Mouse (Mus musculus): Measurements from ENCODE around the gene Egfem1. TPM values are rescaled to one million over a fixed set of nuclear protein-coding genes. Genes with fewer than 3 reads are reported as not detected.

Egfem1 gene
- total RNA-seq, 1 experiment from 2014 or later, result not detected

DNA sequence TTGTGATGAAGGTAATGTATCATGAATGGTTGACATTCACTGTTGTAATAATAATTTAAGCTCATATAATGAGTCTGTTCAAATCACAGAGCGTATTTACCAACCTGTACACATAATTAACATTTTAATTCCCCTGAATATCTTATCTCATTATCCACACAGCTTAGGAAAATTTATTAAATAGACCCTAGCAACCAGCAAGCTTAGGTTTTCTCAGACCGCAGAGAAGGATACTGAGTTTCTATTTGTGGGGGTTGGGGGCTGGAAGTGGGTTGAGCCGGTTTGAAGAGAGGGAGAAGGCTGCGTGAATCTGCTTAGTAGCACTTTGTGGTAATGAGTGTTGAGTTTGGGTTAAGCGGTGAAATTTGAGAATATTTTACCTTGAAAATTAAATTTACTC lies 154.7 kb downstream of the Egfem1 start:
- no peak for ATAC-seq (replicated peaks; ENCODE audit: insufficient number of reproducible peaks, low FRiP score, low TSS enrichment, poor library complexity, severe bottlenecking)

DNA sequence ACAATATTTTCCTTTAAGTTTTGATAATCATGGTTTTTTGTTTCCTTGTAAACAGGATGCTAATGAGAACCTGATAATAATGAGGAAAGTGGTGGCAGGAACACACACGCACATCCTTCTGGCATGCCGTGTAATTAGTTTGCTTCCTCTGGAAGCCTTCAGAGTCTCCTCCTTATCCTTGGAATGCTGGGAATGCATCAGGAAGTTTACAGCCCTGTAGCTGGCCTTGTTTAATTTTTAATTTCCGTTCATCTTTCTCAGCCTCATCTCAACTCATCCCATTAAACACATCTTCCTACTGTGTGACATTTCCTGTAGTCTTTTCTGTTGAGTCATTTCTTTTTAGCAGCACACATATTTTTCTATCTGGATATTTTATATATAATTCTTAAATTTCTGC lies 161.8 kb downstream of the Egfem1 start:
- ATAC-seq (replicated peaks; ENCODE audit: insufficient number of reproducible peaks, low FRiP score, low TSS enrichment, poor library complexity, severe bottlenecking), result no peak

DNA sequence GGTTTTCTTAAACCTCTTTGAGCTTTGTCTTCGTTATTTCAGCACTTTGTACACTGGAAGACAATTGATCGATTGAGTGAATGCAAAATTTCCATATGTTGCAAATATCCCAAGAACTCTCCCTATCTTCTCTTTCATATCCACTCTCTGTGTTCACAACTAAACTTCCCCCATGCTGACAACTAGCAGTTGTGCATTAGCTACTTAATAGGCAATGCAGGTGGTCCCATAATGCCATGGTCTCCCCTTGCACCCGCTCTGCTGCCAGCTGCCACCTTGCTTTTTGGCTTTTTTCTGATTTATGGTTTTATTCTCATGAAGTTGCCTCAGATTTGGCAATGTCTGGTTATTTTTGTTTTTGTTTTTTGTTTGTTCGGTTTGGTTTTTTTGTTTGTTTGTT lies 209.8 kb downstream of the Egfem1 start:
- ATAC-seq (replicated peaks; ENCODE audit: insufficient number of reproducible peaks, low FRiP score, low TSS enrichment, poor library complexity, severe bottlenecking), result no peak

DNA sequence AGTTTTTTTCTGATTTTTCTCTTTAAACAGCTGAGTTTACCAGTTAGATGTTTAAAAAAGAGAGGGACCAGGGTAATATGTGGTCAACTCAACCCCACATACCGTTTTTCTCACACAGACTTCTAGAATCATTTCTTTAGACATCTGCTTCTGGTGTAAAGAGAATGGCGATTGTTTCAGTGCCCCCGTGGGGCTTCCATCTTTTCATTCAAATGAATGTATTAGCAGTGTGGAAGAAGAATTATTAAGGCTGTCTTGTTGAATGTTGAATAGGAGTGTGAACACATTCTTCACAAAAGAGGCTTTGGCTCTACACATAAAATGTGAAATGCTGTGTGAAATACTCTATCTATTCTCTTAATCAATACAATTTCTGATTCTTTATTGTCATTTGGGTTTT lies 210.4 kb downstream of the Egfem1 start:
- no peak for ATAC-seq (replicated peaks; ENCODE audit: insufficient number of reproducible peaks, low FRiP score, low TSS enrichment, poor library complexity, severe bottlenecking)

DNA sequence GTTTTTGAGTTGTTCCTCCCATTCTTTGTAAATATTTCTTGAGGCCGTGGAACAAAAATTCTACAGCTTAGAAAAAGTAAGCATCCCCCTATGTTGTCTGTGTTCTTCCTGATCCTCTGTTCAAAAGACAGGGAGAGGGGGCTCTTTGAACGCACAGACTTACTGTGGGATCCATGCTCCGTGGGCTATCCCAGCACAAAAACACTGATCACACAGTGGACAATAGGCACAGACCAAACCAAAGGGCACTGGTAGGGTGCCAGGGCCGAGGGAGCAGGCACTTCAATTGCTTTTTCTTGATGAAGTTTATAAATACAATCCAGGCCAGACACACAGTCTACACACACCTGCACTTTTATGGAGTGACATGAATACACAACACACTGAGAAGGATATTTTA lies 211.4 kb downstream of the Egfem1 start:
- ATAC-seq (replicated peaks; ENCODE audit: insufficient number of reproducible peaks, low FRiP score, low TSS enrichment, poor library complexity, severe bottlenecking), result no peak

DNA sequence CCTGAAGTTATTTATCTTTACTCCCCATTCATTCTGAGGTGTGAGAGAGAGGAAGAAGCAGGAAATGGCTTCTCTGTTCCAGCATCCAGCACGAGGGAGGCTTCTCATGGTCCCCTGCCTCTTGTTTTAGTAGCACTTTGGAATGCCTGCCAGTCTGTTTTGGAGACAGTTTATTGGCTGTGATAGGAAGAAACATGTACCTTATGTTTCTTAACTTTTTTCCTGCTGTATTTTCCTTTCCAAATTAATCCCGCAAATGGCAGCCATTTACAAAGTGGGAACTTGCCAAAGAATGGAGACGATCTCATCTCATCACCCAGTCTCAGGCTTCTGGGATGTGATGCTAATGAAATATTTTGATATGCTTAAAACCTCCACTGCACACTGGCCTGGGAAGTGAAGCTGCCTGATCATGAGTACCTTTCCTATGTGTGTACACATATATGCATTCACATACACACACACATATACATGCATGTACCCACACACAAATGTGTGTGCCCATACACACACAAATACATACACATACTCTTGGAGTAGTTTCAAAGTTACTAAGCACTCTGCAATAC lies 260.5 kb downstream of the Egfem1 start:
- ATAC-seq (replicated peaks; ENCODE audit: insufficient number of reproducible peaks, low FRiP score, low TSS enrichment, poor library complexity, severe bottlenecking), result no peak

DNA sequence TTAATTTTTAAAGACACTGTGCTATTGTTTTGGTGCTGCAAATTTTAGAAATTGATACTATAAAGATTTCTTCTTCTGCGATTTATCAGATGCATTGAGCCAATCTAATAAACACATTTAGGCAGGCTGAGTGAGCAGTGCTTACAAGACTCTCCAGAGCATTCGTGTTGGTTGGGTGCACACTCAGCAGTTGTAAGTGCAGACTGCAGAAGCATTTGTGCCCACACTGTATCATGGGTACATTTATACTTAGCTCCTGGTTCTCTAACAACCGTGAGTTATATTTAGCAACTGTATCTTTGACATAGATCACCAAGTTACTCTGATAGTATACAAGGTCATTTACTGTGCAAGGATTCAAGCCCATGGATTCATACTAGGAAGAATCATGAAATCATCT lies 264.0 kb downstream of the Egfem1 start:
- no peak for ATAC-seq (replicated peaks; ENCODE audit: insufficient number of reproducible peaks, low FRiP score, low TSS enrichment, poor library complexity, severe bottlenecking)

DNA sequence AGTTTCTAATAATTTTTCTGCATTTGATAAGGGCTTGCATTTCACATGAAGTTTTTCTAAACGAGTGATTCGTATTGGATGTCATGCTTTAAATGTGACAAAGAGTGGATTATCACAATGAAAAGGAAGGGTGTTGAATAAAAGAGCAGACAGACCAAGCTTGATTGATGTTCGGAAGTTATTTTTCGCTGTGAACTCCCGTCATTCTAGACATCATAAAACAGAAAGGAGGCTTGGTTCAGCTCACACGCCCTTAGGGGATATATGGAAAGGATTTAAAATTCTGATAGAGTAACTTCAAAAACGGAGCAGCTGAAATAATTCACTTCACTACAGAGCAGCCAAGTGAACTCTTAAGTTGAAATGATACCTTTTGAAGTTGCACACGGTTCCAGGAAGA lies 285.1 kb downstream of the Egfem1 start:
- ATAC-seq (replicated peaks; ENCODE audit: insufficient number of reproducible peaks, low FRiP score, low TSS enrichment, poor library complexity, severe bottlenecking), result no peak

DNA sequence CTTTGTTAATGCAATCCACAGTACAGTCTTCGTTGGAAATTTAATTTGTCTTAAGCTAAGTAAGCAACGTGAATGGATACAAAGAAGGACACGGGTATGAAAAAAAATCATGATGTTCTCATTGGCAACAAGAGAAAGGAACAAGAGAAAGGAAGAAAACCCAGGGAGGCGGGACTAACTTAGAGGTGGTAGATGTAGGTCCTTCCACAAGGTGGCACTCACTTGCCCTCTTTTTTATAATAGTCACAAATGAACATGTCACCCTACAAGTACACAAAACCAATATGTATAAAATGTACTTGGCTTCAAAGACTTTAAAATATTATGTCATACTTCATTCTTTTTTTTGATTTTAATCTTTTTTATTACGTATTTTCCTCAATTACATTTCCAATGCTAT lies 288.7 kb downstream of the Egfem1 start:
- no peak for ATAC-seq (replicated peaks; ENCODE audit: insufficient number of reproducible peaks, low FRiP score, low TSS enrichment, poor library complexity, severe bottlenecking)

DNA sequence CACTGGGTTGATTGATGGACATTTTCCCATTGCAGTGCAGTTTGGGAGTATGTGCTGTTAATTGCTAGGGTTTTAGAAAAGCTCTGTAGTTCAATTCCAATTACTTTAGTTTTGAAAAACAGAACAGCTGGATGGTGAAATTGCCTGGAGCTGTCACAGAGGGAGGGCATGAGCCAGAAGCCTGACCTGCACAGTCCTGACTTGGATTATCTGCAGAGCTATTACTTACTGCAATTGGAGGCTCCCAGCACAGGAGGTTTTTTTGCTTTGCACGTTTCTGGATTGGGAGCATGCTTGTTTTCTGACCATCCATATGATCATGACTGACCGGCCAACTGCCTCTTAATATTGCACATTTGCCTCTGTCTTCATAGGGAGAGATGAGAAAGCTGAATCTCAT lies 299.4 kb downstream of the Egfem1 start:
- no peak for ATAC-seq (replicated peaks; ENCODE audit: insufficient number of reproducible peaks, low FRiP score, low TSS enrichment, poor library complexity, severe bottlenecking)

DNA sequence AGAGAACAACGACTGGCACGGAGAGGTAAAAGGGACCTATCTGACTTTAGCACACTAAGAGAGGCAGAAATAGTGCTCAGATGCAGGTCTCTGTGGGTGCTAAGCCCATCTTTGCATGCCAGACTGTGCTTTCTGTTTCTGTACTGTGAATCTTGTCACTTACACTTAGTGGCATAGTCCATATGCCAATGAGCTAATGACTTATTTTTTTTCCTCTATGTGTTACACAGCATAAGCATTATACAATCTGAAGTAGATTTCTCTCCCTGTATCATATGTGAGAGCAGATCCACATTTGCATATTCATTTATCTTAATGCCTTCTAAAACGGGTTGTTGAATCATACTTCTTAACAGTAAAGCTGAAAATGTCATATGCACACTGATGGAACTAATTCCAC lies 317.2 kb downstream of the Egfem1 start:
- ATAC-seq (replicated peaks; ENCODE audit: insufficient number of reproducible peaks, low FRiP score, low TSS enrichment, poor library complexity, severe bottlenecking), result no peak

DNA sequence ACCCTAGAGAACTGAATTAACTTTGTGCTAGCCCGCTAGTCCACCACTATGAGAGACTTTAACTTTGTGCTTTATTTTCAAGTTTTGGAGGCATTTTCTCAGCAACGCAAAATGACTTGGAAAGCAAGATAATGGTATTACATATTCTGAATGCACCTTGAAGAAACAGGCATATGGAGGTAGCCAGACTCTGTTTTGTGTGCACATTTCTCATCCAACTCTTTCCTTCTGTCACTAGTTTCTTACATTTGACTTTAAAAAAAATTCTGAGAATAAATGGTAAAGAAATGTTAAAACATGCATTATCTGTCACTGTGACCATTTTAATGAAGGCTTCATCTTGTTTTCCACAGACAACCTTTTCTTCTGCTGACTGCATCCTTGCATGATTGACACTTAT lies 339.8 kb downstream of the Egfem1 start:
- no peak for ATAC-seq (replicated peaks; ENCODE audit: insufficient number of reproducible peaks, low FRiP score, low TSS enrichment, poor library complexity, severe bottlenecking)

DNA sequence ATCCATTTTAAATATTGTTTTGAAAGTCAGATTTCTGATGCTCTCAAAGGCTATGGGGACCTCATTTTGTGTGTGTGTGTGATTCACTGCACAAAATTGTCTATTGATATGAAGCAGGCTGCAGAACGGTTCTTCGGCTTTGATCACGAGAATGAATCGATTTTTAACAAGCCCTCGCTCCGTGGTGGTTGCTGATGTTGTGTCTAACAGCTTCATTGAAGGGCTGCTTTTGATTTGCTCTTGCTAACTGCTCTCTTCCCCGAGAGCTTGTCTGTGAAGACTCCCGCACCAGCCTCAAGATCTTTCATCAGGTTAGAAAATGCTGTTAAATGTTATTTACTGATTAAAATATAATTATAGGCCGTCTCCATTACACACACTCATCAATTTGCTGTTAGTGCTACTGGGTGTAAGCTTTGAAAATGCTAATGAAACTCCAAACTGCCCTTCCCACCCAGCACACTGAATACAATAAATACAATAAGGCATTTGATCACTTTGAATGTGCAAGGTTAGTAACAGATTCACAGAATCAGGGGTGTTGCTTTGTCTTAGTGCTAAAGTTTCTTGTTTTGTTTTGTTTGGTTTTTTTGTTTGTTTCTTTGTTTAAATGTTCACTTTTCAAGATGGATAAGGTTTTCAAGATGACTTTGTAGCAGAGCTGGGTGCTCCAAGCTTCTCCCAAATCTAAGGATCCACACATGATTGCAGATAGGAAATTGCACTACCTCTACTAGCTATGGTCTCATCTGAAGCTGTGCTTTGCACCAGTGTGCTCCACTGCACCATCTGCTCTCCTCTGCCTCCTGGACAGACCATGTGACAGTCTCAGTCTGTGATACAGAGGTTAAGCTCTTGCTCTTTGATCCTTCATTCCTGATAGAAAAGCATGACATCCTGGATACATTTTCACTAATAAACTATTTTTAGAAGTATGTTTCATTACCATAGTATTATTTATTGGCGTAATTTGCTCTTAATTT lies 350.6 kb downstream of the Egfem1 start:
- ATAC-seq (replicated peaks; ENCODE audit: insufficient number of reproducible peaks, low FRiP score, low TSS enrichment, poor library complexity, severe bottlenecking), result no peak

DNA sequence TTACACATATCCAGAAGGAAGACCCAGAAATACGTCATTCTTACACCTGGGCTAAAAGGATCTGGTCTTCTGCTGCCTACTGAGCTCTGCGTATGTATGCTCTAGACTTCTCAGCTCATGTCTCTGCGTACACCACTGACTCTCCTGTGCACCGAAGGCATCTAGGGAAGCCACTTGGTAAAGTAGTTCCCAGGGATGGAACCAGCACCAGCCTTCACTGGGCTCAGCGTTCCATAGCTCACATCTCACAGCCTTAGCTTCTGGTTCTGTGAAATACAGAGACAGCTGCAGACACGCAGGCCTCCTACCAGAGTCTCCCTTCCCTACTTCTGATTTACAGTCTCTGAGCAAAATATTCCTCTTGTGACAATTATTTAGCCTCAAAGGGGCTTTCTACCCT lies 361.2 kb downstream of the Egfem1 start:
- no peak for ATAC-seq (replicated peaks; ENCODE audit: insufficient number of reproducible peaks, low FRiP score, low TSS enrichment, poor library complexity, severe bottlenecking)

DNA sequence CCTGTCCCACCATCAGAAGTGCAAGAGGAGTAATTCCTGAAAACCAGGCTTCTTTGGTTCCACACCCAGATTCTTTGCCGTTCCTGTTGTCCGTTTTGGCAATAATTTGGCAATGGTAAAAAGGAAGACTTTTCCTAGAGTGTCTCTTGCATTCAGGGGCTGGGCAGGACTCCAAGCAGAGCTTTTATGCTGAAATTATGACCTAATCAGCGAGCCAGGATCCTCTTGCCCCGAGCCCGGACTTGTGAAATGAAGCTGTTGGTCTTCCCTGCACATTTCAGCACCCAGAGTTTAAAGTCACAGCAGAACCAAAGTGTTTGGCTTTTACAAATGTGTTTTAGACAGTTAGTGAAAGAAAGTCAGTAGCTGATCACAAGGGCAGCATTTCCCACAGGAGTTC lies 362.8 kb downstream of the Egfem1 start:
- ATAC-seq (replicated peaks; ENCODE audit: insufficient number of reproducible peaks, low FRiP score, low TSS enrichment, poor library complexity, severe bottlenecking), result no peak

DNA sequence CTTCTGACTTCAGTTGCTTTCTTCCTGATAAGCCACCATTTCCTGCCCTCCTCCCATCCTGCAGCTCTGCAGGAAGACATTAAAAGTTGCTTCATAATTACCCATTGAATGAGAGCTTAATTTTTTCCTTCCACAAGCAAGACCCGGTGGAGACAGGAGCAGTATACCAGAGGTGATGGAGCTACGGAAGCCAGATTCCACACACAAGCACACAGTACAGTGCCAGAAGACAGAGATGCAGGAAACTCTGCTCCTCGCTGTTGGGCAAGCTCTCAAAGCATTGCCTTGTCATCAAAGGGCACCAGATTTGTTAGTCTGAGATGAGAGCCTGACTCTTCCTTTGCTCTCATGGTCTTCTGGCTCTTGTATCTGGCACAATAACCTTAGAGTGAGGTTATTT lies 364.3 kb downstream of the Egfem1 start:
- no peak for ATAC-seq (replicated peaks; ENCODE audit: insufficient number of reproducible peaks, low FRiP score, low TSS enrichment, poor library complexity, severe bottlenecking)

DNA sequence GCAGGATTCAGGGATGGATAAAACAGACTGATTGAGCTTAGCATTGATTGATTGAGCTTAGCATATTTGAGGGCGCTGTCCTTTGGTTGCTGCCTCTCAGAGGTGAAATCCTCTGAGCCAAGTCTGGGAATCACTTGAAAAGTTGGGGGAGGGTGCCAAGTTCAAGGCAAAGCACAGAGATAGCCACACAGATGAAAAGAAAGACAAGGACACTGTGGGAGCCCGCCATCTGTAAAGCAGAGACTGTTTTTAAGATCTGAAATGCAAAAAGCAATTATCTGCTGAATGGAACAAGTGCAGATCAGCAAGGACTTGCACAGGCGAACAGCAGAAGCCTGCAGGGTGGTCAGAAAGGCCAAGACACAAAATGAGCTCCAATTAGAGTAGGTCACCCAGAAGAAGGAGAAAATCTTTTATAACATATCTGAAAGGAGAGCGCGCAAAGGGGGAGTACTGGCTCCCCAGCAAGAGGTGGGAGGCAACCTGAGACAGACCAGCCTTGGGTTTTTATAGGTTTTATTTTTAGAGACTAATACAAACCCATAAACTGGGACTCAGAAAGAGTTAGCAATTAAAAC lies 367.1 kb downstream of the Egfem1 start:
- no peak for ATAC-seq (replicated peaks; ENCODE audit: insufficient number of reproducible peaks, low FRiP score, low TSS enrichment, poor library complexity, severe bottlenecking)

DNA sequence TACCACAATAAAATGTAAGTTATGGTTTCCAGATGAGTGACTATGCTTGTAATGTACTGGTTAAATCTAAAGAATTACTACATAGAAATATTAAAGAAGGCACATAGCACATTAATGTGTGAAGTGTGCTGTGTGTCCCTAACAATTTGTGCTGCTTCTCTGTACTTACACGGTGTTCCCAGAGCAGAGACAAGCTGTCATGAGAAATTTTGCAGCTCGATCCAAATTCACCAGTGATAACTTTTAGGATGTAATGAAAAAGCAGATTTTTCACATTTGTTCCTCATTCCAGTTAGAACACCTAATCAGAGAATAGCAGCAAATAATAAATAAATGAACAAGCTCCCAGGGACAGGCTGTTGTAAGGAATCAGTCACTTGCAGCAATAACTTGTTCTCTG lies 416.4 kb downstream of the Egfem1 start:
- ATAC-seq (replicated peaks; ENCODE audit: insufficient number of reproducible peaks, low FRiP score, low TSS enrichment, poor library complexity, severe bottlenecking), result no peak

DNA sequence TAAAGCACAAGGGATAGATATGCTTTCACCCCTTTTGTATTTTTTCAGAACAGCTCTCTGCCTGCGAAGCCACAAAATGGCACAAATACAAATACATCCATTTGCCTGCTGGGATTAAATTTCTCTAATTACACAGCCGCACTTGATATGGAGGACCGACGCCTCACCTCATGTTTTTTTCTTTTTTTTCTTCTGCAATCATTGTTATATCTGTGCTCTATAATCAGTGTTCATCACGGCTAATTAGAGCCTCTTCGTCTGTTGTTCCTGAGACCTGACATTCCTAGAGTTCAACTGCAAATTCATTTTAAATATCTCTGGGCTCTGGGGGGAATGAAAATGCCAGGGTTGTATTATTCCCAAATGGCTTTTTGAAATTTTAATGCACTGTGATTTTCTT lies 417.4 kb downstream of the Egfem1 start:
- ATAC-seq (replicated peaks; ENCODE audit: insufficient number of reproducible peaks, low FRiP score, low TSS enrichment, poor library complexity, severe bottlenecking), result no peak

Data from monocyte, adult 5-6 weeks (primary cell).